Mouse (Mus musculus): Measurements from ENCODE around the gene Acr.

- no peak for TF ChIP-seq CTCF (IDR thresholded peaks at IDR 0.05; ENCODE audit: low read depth)
- TF ChIP-seq EP300 (optimal IDR thresholded peaks at IDR 0.05) = no peak
Observed at GRCm38 (mm10) chr15:89532026-89532923, 35.9 kb upstream of the Acr start.
